Mouse (Mus musculus): ENCODE measurements around the gene Mob1b.

Gene Mob1b

DNA sequence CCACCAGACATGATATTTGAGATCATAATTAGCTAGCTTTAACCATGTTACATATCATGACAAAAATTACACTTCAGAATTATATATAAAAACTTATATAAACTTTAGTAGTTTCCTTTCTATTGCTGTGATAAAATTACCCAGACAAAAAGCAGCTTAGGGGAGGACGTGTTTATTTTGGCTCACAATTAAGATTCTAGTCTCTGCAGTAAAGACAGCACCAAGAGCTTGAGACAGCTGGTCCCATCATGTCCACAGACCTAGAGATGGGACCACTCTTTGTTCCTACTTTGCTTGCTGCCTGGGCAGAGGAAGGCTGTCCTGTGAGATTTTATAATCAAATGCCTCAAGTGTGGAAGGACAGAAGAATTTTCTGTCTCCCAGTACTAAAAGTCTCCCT is 64.4 kb downstream of the Mob1b start:
- no peak for DNase-seq (ENCODE audit: low spot score)

DNA sequence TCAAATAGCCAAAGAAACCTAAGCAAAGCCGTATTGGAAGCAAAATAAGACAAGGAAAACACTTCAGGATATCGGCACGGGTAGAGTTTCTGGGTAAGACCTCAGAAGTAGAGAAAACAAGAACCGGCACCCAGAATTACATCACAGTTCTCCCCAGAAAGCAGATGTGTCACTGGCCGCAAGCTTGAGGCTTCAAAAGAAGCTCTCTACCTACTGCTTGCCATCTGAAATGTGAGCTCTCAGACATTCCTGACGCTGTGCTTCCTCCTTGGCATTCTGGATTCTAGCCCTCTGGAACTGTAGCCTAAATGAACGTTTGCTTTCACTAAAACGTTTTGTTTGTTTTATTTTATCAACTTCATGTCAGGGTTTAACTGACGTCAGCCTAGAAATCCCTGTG is 70.0 kb downstream of the Mob1b start:
- no peak for DNase-seq (ENCODE audit: low spot score)

DNA sequence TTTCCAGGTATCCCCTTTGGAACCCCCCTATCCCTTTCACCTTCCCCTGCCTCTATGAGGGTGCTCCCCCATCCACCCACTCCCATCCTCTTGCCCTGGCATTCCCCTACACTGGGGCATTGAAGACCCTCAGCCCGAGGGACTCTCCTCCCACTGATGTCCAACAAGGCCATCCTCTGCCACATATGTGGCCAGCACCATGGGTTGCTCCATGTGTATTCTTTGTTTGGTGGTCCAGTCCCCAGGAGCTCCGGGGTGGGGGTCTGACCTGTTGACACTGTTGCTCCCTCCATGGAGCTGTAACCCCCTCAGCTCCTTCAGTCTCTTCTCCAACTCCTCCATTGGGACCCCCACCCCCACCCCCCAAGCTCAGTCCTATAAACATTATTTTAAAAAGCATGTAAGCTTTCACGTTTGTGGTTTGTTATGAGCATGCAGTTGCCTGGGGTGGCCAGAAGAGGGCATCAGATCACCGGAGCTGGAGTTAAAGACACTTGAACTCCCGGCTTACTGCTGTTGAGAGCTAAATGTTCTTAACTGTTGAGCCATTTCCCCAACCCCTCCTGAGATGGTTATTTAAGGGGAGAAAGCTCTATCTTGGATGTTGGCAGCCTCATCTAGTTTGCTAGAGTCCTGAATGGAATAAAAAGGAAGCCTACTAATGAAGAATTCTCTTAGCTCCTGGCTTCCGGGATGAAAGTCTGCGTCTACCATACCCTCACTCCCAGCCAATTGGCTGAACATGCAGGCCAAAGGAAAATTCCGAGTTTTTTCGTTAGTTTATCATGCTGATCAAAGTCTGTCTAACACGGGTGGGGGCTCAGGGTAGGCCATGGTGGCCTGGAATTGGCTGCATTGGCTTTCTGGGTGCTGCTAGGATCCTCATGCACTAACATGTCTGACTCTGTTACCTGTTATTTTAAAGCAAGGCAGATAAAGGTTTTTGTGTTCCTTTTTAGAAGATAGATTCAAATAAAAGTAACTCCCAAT is 70.9 kb downstream of the Mob1b start:
- peak; percentile 72 for DNase-seq (ENCODE audit: low spot score)

DNA sequence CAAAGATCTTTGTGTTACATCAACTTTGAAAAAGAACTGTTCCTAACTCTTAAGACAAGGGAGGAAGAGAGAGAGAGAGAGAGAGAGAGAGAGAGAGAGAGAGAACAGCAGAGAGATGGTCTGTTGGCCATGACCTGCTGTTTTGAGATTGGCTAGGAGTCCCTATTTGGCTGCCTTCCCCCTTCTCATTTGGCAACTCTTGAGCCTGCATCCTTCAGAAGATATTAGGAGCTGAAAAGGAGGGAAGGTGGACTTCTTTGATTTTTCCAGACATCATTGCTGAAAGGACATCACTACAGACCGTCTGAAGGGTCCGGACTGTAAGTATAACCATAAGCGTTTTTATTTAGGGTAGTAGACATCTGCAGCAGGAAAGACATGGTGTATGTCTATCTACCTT is 73.0 kb downstream of the Mob1b start:
- DNase-seq (ENCODE audit: low spot score) = no peak

DNA sequence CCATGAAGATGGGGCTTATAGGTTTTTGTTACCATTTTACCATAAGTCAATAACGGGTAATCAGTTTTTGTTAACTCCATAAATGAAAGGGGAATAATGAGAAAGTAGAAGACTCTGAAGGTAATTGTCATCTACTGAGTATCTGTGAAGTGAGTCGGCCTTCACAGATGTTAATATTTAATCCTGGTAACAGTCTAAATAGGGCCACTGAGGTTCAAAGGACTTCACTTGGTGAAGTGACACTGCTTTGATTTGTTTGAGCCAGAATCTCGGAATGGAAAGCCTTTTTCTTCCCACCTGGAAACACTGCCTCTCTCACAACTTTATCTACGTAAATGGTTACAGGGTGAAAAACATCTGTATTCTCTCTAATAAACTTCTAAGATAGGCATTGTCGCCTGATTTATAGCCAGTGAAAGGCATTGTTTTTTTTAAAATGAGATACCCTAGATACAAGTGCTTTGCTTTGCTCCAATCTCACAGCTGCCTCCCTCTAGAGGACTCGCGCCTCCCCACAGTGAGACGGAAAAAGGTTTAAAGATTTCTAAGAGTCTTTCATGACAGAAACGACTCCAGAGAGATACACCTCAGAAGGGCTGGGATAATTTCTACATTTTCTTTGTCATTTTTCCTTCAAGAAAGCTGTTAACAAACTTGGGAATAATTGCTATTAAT is 75.4 kb downstream of the Mob1b start:
- DNase-seq (ENCODE audit: low spot score) = no peak

DNA sequence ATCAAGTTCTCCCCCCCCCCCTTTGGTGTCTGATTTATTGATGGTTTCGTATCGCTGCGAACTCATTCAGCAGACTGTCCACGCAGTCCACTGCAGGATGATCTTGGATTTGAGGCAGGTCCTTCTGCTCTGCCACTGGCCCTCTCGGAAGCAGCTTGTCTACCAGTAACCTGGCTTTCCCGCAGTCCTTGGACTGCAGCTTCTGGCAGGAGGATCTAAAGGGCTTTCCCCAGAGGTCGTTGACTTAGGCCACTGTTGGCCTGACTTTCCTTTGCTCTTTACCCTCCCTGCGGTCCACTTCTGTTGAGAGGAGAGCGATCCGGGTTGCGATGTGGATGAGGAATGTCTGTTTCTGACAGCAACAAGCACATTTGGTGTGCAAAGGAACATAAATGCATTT is 75.9 kb downstream of the Mob1b start:
- no peak for DNase-seq (ENCODE audit: low spot score)

DNA sequence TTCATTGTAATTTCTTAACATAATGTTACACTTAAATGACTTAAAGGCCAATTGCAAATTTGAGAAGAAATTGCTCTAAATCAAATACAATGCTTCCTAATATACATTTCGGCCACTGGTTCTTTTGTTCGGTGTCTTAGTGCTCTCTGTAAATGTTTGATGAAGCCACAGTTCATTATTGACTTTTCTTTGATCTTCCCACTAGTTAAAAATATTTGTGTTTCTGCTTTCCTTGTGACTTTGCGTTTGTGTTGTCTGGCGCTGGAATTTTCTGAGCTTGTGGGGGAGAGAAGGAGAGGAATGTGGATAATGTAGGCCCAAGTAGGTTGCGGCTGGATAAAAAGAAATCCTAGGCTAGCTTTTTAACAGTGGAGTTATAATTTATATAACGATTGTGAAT is 76.5 kb downstream of the Mob1b start:
- no peak for DNase-seq (ENCODE audit: low spot score)

DNA sequence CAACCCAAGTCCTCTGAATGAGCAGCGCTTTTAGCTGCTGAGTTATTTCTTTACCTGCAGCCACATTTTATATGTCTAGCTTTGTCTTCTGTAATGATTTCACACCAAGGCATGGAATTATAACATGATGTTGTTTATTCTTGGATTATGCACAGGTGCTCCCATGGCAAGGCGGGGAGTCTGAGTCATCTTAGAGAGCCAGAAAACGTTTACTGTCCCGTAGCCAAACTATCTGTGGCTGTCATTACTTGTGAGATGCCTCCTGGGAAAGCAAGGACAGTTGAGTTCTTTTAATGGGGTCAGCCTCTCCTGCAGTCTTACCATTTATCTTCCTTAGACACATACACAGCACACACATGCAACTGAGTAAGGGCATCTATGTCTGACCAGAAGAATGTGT is 85.0 kb downstream of the Mob1b start:
- no peak for DNase-seq (ENCODE audit: low spot score)

DNA sequence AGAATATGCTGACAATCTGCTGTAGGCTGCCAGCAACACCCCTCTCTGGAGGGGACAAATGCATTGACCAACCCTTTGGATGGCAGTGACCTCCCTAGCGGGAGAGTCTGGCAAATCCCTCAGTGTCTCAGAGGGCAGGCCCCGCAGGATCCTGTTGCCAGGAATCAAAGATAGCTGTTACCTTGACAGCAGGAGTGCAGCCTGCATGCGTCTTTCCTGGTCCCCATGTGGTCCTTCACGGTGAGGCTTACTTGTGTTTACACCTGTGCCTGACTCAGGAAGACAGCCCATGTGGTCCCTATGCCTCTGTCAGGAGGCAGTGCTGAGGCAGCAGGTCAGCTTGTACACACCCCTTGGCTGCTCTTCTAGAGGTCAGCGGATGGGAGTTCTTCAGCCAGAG is 85.6 kb downstream of the Mob1b start:
- DNase-seq (ENCODE audit: low spot score) = no peak

DNA sequence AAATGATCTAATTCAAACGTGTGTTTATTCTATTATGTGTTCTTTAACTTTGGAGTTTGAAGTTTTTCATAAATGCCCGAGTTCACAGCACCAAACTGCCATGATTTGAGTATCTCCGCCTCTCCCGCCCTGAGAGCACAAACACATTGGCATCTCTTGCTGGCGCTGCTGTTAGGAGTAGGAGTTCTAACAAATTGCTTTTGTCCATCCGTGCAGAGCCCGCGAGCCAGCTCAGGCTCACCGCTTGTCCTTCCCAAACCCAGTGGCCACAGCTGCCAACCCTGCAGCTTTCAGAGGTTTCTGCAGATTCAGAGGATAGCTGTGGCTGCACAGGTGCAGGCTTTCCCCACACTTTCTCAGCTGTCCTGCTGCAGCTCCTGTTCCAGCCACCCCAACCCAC is 86.7 kb downstream of the Mob1b start:
- DNase-seq (ENCODE audit: low spot score) = no peak

DNA sequence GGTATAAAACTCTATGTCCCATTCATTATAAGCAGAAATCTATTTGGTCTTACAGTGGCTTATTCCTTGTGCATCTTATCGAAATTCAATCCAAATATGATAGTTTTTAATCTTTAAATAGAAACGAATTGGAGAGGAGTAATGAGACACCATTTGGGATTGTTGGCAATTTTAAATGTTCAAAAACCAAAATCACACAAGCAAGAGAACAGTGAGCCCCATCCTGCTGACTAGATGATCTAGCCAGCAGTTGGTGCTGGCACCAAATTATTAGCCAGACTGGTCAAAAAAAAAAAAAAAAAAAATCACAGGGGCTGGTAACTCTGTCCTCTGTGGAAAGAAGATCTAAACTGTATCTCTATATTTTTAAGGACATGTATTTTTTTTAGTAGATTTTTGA is 92.5 kb downstream of the Mob1b start:
- DNase-seq (ENCODE audit: low spot score) = no peak
